ENCODE assay signal across 8 mouse cellular contexts in genomic region chr5:131515707-131516407, GRCm38 (mm10).
A peak's percentile ranks its signal among the peaks of the same experiment; 100 is the strongest.
DNase-seq lines count a peak whose midpoint lies in the region; ATAC-seq and TF ChIP-seq lines count a peak whose summit lies in the region.

No protein-coding gene starts in this region.

- no peaks in the 10 kb centered on the region for H3K4me1 ChIP-seq in stomach, postnatal 0 days (replicated peaks; ENCODE audit: control insufficient read depth, insufficient read depth)

- 0 out of 2 replicates have a peak, but pooled peaks have one; percentile 19 for TF ChIP-seq CTCF in stomach, postnatal 0 days (IDR thresholded peaks at IDR 0.05; ENCODE audit: low read depth)

- DNase-seq in 3134 (ENCODE audit: extremely low read depth, insufficient read length, low spot score): peak; percentile 18
- peak; percentile 28 to 34 for DNase-seq in adrenal gland, adult 18-20 months (ENCODE audit: low spot score in 2 of 2)
- DNase-seq in fat pad, adult 2 months (ENCODE audit: extremely low read depth, low read depth, low spot score): peak; percentile 70
- peak; percentile 78 for DNase-seq in heart, postnatal 4 days
- DNase-seq in lung, adult 18-20 months: peak; percentile 63 to 82
- peak; percentile 73 for DNase-seq in stomach, postnatal 0 days (ENCODE audit: low spot score)
- DNase-seq in natural killer cell, adult 2 months (ENCODE audit: low spot score in 2 of 2): no peak
- DNase-seq in layer of hippocampus, postnatal 14 days (ENCODE audit: low spot score in 2 of 2): no peak

- no peak overlapping the region for H3K9ac ChIP-seq in stomach, postnatal 0 days (ENCODE audit: low read length)

- H3K4me2 ChIP-seq in stomach, postnatal 0 days (replicated peaks; ENCODE audit: low read depth): no peak overlapping the region

- no peaks in the 10 kb centered on the region for H3K27me3 ChIP-seq in stomach, postnatal 0 days (ENCODE audit: control insufficient read depth, insufficient read depth, low read length)

- no peaks in the 10 kb centered on the region for H3K9me3 ChIP-seq in stomach, postnatal 0 days (ENCODE audit: control insufficient read depth, low read length)

- TF ChIP-seq EP300 in stomach, postnatal 0 days (optimal IDR thresholded peaks at IDR 0.05): no peak

- H3K4me3 ChIP-seq in stomach, postnatal 0 days (ENCODE audit: low read depth, low read length): no peak overlapping the region

- 16% methylated on average over 14 of the region's 14 CpGs for WGBS in stomach, postnatal 0 days

- H3K36me3 ChIP-seq in stomach, postnatal 0 days (ENCODE audit: control insufficient read depth, insufficient read depth, low read length): no peaks in the 10 kb centered on the region

- H3K27ac ChIP-seq in stomach, postnatal 0 days (replicated peaks): no peak overlapping the region

- ATAC-seq in stomach, postnatal 0 days (ENCODE audit: low FRiP score, low TSS enrichment): peak; percentile 88

Comparison
In these comparisons a context has a peak if more than half of its experiments do, and no peak if none do; other contexts are left out.
1. DNase-seq: peak in 3134 (single experiment), adrenal gland, adult 18-20 months (2 of 2), fat pad, adult 2 months (single experiment), heart, postnatal 4 days (single experiment), lung, adult 18-20 months (2 of 2) and stomach, postnatal 0 days (single experiment); none in natural killer cell, adult 2 months (0 of 2) and layer of hippocampus, postnatal 14 days (0 of 2).